Mouse (Mus musculus) gastrocnemius, postnatal 10 days (tissue): ENCODE data around the gene Bricd5. TPM values are rescaled to one million over a fixed set of nuclear protein-coding genes. Genes with fewer than 3 reads are reported as not detected.

Experiments used
- DNase-seq: peaks from one replicate; pipeline ENCODE4 v3.0.0; 2021; ENCODE audit warnings: mixed read lengths
- total RNA-seq, 2 experiments: library from RNA; stranded (reverse); gene quantifications; 2 replicates each; pipeline ENCODE4 v1.2.3; 2021

The Bricd5 gene
- total RNA-seq, 2 experiments from 2014 or later = 0.65 to 0.73 TPM

- no peak for DNase-seq
Observed at GRCm38 (mm10) chr17:24462932-24463331, 10.8 kb upstream of the Bricd5 start.

- DNase-seq = no peak
Observed at GRCm38 (mm10) chr17:24463374-24464133, 10.1 kb upstream of the Bricd5 start.

DNA sequence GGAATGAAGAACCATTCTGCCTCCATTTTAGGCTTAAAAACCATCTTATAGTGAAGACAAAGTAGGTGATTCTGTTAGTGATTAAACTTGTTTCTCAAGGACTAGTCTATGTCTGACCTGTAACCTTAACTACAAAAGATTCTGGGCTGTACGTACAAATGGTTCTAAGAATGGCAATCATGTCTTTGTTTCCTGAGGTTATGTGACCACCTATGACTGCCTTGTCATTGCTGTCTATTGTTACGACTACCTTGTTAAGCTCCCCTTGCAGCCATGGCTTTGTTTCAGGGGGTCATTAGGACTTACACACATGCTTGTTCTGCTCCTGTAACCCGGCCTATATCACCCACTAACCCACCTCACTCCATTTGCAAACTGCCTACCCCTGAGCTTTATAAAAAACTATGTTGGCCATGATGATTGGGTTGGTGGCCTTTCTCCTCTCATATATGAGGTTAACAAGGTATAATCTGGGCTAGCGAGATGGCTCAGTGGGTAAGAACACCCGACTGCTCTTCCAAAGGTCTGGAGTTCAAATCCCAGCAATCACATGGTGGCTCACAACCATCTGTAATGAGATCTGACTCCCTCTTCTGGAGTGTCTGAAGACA is 4.9 kb upstream of the Bricd5 start:
- DNase-seq = no peak

- no peak for DNase-seq
Observed at GRCm38 (mm10) chr17:24469336-24469909, 4.3 kb upstream of the Bricd5 start.

DNA sequence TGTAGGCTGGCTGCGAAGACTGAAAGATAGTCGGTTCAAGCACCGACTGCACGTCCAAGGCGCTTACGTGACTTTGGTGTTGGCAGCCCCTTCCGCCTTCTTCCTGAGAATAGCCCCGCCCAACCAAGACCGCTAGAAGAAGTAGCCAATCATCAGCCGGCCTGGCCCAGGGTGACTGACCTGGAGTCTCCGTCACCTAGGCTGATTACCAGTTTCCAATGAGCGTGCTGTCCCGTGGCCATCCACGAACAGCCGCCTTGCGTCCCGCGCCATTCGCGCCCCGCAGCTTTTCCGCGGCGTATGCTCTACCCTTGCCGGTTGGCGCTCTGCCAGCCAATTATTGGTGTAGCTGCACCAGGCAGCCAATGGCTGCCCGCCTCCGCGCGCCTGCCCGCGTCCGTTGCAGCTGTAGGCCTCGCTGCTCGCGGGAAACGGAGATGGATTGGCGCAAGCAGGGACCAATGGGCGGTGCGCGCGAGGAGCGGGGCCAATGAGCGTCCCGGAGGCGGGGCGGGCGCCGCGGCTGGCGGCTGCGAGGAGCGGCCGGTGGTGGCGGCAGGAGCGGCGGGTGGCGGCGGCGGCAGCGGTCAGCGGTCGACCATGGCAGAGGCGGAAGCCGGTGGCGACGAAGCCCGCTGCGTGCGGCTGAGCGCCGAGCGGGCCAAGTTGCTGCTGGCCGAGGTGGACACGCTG is 3.6 kb upstream of the Bricd5 start, which contains the start of the genes E4f1 and Pgp:
TSS of gene E4f1 (minus strand) at position 404 of the 693 bp plus-strand sequence.
TSS of gene Pgp (plus strand) at position 483 of the 693 bp plus-strand sequence.
- peak; percentile 99 for DNase-seq

DNA sequence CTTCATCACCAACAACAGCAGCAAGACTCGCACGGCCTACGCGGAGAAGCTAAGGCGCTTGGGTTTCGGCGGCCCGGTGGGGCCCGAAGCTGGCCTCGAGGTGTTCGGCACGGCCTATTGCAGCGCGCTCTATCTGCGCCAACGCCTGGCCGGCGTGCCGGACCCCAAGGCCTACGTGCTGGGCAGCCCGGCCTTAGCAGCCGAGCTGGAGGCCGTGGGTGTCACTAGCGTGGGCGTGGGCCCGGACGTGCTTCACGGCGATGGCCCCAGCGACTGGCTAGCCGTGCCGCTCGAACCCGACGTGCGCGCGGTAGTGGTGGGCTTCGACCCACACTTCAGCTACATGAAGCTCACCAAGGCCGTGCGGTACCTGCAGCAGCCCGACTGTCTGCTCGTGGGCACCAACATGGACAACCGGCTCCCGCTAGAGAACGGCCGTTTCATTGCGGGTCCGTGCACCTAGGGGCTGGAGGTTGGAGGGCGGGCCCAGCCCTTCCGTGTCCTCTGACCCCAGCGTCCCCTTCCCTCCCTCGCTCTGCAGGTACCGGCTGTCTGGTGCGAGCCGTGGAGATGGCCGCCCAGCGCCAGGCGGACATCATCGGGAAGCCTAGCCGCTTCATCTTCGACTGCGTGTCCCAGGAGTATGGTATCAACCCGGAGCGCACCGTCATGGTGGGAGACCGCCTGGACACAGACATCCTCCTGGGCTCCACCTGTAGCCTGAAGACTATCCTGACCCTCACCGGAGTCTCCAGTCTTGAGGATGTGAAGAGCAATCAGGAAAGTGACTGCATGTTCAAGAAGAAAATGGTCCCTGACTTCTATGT is 2.8 kb upstream of the Bricd5 start:
- DNase-seq = peak; percentile 52

DNA sequence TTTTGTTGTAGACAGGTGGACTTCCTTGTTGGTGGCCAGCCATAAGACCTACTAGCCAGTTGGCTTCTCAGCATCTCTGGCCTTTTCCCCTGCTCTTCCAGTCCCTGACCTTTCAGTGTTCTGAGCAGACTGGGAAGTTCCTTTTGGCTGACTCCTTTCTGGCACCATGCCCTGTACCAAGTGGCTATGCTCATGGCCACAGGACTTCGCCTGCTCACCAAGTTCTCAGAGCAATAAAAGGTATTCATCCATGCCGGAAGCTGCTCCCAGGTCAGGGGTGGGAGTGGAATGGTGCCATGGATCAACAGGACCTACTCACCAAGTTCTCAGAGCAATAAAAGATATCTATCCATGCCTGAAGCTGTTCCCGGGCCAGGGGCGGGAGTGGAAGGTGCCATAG is 1.2 kb upstream of the Bricd5 start:
- peak; percentile 50 for DNase-seq

GRCm38 (mm10) chr17:24474557-24474956 is 873 bp downstream of the Bricd5 start:
- DNase-seq = no peak

- no peak for DNase-seq
Observed at GRCm38 (mm10) chr17:24475586-24475985, 1.9 kb downstream of the Bricd5 start.

GRCm38 (mm10) chr17:24476022-24476776 is 2.5 kb downstream of the Bricd5 start:
- no peak for DNase-seq

DNA sequence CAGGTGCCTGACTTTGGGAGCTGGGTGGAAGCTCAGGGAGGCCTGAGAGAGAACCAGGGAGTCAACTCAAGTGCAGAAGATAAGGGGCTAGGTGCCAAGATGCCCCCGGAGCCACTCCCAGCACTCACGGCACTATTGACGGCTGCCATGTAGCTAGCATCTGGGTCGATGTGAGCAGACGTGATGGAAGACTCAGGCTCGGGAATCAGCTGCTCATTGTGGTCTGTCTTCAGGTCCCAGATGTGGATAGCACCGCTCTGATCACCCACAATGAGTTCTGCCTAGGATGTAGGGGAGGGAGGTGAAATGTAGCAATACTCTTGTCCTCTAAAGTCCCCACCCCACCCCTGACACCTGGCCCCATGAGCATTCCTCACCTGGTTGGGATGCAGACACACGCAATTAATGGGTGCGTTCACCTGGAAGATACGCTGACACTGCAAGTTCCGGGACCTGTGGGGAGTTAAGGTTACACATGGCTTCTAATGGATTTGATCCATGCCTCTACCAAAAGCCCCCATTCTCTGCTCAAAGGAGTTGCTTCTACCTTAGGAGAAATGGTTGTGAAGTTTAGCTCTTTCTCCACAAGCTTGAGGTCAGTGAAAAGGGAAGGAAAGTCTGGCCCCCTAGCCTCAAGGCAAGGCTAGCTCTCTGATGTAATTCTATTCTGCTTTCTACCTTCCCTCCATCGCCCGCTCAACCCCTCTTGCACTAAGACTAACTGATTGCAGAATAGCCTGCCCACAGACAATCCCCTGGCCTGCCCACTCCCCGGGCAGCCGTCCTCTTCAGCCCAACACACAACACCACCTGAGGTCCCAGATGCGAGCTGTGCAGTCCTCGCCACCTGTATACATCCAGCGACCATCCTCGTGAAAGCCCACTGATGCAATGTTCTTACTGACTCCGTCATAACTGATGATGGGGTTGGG is 3.6 kb downstream of the Bricd5 start:
- DNase-seq = no peak

DNA sequence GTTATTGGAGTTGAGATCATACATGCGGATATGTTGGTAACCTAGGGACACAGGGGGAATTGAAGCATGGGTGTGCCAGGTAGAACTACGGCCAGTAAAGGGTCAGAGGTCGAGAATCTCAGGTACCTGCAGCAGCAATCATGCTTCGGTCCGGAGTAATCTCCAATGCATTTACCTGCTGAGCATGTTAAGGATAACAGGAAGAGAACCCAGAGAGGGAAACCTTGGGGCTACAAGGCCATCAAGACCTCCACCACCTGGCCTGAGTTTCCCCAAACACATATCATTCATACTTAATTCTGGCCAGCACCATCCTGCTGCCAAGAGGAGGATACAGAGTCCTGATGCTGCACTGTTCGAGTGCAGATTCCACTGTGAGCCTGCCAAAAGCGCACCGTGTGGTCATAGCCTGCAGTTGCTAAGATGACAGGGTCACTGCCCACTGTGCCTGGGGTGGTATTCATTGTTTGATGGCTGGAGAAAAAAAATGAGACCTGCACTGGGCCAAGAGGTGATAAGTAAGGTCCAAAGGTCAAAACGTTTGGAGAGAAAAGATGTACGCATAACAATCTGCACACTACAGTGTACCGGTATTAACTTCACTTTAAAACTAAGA is 4.4 kb downstream of the Bricd5 start:
- no peak for DNase-seq

DNA sequence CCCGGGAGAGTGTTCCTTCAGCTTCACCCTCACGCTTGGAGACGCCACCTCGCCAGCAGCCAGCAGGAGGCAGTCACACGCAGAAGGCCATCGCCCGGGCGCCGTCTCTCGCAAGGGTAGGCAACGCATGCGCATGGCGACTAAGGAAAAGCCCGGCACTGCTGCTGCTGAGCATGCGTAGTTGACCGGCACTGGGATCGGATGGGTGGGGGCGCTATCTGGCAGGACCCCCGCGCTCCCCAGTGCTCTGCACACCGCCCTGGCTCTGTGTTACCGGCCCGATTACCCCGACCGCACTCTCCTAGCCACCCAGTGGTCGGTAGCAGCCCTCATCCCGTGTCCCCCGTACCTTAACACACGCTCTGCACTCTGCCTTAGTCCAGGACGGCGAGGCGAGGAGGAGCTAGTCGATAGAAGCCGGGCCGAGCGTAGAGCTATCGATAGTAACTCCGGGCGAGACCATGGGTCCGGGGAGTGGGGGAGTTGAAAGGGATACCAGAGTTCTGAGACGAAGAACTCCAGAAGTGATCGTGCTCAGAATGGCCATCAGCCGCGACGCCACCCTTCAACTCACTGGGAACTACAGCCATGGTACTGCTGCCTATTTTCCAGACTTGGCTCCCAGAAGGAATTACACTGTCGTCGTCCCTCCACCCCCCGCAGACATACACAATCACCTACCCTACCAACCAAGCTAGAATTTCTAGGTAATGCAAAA is 5.1 kb downstream of the Bricd5 start, which contains the start of gene Mlst8:
TSS of gene Mlst8 (minus strand) at position 416 of the 718 bp plus-strand sequence.
- peak; percentile 99 for DNase-seq

DNA sequence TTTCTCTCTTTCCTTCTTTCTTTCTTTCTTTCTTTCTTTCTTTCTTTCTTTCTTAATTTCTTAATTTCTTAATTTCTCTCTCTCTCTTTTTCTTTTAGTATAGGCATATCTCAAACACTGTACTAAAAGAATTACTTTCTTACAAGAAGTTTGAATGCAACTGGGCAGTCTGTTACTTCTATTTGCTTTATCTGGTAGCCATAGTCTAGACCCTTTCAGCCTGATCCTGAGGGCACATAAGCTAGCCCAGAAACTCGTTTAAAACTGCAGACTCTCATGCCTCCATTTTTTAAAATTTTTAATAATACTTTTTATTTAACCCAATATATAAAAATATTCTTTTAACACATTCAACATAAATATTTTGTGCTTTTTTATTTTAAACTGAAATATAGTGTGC is 5.7 kb downstream of the Bricd5 start:
- DNase-seq = no peak

- DNase-seq = no peak
Observed at GRCm38 (mm10) chr17:24480201-24480826, 6.6 kb downstream of the Bricd5 start.

GRCm38 (mm10) chr17:24481027-24481815 is 7.5 kb downstream of the Bricd5 start:
- no peak for DNase-seq

DNA sequence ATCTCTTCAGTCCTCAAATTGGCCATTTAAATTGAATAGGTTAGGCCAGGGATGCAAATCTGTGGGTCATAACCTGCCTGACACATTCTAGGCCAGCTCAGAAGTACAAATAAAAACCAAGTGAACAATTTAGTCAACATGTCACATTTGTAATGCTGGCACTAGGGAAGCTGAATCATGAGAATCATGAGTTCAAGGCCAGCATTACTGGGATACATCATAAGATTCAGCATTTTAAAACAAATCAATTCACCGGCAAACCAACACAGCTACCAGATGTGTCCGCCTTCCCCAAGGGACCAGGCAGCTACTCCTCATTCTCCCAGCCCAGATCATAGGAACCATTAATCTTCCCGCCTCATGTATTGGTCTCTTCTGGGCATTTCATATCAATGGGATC is 9.8 kb downstream of the Bricd5 start:
- no peak for DNase-seq
